Comparison of ENCODE assay signal across 8 mouse cellular contexts in the genomic region with DNA sequence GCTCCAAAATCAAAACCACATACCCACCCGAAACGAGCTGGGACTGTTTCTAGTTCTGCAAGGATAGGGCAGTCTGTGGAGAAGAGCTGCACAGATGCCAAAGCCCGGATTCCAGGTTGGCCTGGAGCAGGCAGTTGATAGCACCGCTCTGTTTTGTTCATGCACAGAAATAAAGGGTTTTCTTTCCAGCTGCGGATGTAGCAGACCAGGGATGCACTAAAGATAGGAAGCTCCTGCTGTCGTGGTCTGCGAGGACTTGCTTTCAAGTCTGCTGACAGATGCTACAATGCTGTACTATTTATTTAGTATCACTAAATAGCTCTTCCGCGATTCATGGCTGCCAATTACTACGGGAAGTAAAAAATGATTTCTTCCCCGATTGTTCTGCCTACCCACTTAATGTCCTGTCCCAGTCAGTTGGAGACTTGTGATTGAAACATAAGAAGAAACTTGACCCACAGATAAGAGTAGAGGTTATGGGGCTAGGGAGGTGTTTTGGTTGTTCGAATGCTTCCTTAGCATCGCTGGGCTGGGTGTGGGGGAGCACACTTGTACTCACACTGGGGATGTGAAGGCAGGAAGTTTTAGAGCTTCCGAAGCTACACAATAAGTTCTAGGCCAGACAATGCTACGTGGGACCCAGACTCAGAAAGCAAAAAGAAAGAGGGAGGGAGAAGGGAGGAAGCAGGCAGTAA. TPM values are rescaled to one million over a fixed set of nuclear protein-coding genes. Genes with fewer than 3 reads are reported as not detected.
DNase-seq lines count a peak whose midpoint lies in the region; ATAC-seq and TF ChIP-seq lines count a peak whose summit lies in the region.

No protein-coding gene starts in this region.

- no peaks in the 10 kb centered on the region for H3K27me3 ChIP-seq in cerebellum, adult 2 months (ENCODE audit: control insufficient read depth, insufficient read depth, low read length)
- no peaks in the 10 kb centered on the region for H3K27me3 ChIP-seq in liver, embryonic 15.5 days
- H3K27me3 ChIP-seq in liver, embryonic 11.5 days (replicated peaks; ENCODE audit: control insufficient read depth, insufficient read depth, low read length), result no peaks in the 10 kb centered on the region
- no peaks in the 10 kb centered on the region for H3K27me3 ChIP-seq in hindbrain, embryonic 11.5 days (ENCODE audit: control insufficient read depth, insufficient read depth, low read length)
- H3K27me3 ChIP-seq in midbrain, embryonic 15.5 days (replicated peaks), result no peaks in the 10 kb centered on the region

- no peaks in the 10 kb centered on the region for H3K9me3 ChIP-seq in liver, embryonic 15.5 days (replicated peaks)
- H3K9me3 ChIP-seq in liver, embryonic 11.5 days (ENCODE audit: control insufficient read depth, low read length), result no peaks in the 10 kb centered on the region
- no peaks in the 10 kb centered on the region for H3K9me3 ChIP-seq in hindbrain, embryonic 11.5 days (ENCODE audit: control insufficient read depth, low read length)
- H3K9me3 ChIP-seq in midbrain, embryonic 15.5 days, result no peaks in the 10 kb centered on the region

- peak; percentile 11 to 13 for DNase-seq in cerebellum, adult 2 months
- DNase-seq in cerebellum, adult 11-12 months, result no peak
- no peak for DNase-seq in liver, embryonic 11.5 days (ENCODE audit: low spot score)
- DNase-seq in hindbrain, embryonic 11.5 days (ENCODE audit: low spot score), result peak; percentile 8
- no peak for DNase-seq in urinary bladder, postnatal 10 days (ENCODE audit: low spot score)

- H3K36me3 ChIP-seq in liver, embryonic 15.5 days (replicated peaks), result no peaks in the 10 kb centered on the region
- no peaks in the 10 kb centered on the region for H3K36me3 ChIP-seq in liver, embryonic 11.5 days (ENCODE audit: control insufficient read depth, insufficient read depth, low read length)
- H3K36me3 ChIP-seq in hindbrain, embryonic 11.5 days (ENCODE audit: control insufficient read depth, insufficient read depth, low read length), result no peaks in the 10 kb centered on the region
- no peaks in the 10 kb centered on the region for H3K36me3 ChIP-seq in midbrain, embryonic 15.5 days (replicated peaks)

- TF ChIP-seq CTCF in cerebellum, adult 2 months (IDR thresholded peaks at IDR 0.05; ENCODE audit: borderline replicate concordance, insufficient read depth, low read depth, low read length), result no peak

- no peak overlapping the region for H3K4me3 ChIP-seq in cerebellum, adult 2 months (replicated peaks; ENCODE audit: insufficient read depth, low read depth, low read length)
- no peak overlapping the region for H3K4me3 ChIP-seq in liver, embryonic 15.5 days (replicated peaks)
- no peak overlapping the region for H3K4me3 ChIP-seq in liver, embryonic 11.5 days (ENCODE audit: low read depth, low read length)
- H3K4me3 ChIP-seq in hindbrain, embryonic 11.5 days (ENCODE audit: low read depth, low read length), result no peak overlapping the region
- H3K4me3 ChIP-seq in midbrain, embryonic 15.5 days, result no peak overlapping the region

- no peak overlapping the region for H3K9ac ChIP-seq in liver, embryonic 15.5 days
- no peak overlapping the region for H3K9ac ChIP-seq in liver, embryonic 11.5 days (ENCODE audit: low read depth, low read length)
- no peak overlapping the region for H3K9ac ChIP-seq in hindbrain, embryonic 11.5 days (ENCODE audit: low read depth, low read length)
- no peak overlapping the region for H3K9ac ChIP-seq in midbrain, embryonic 15.5 days

- H3K4me1 ChIP-seq in cerebellum, adult 2 months (ENCODE audit: control insufficient read depth, insufficient read depth, low read length), result peaks cover 3% of the 10 kb centered on the region
- no peaks in the 10 kb centered on the region for H3K4me1 ChIP-seq in liver, embryonic 15.5 days (replicated peaks)
- H3K4me1 ChIP-seq in liver, embryonic 11.5 days (replicated peaks; ENCODE audit: control insufficient read depth, insufficient read depth, low read length), result peaks cover 19% of the 10 kb centered on the region
- 0 out of 2 replicates have a peak, but pooled peaks cover 3% of the 10 kb centered on the region for H3K4me1 ChIP-seq in hindbrain, embryonic 11.5 days (replicated peaks; ENCODE audit: control insufficient read depth, insufficient read depth, low read length)
- peaks cover 15% of the 10 kb centered on the region; the same call in 1 of the 2 replicates for H3K4me1 ChIP-seq in midbrain, embryonic 15.5 days

- no peak for TF ChIP-seq POLR2A in cerebellum, adult 2 months (IDR thresholded peaks at IDR 0.05; ENCODE audit: borderline replicate concordance, insufficient read depth, low read length)

- peak; percentile 56 for ATAC-seq in liver, embryonic 15.5 days (ENCODE audit: insufficient read depth)
- ATAC-seq in liver, embryonic 11.5 days (replicated peaks; ENCODE audit: low FRiP score), result no peak
- ATAC-seq in hindbrain, embryonic 11.5 days (ENCODE audit: low FRiP score), result no peak
- ATAC-seq in midbrain, embryonic 15.5 days (replicated peaks), result peak; percentile 51
- ATAC-seq in monocyte, adult 5-6 weeks (replicated peaks; ENCODE audit: insufficient number of reproducible peaks, low FRiP score, low TSS enrichment, poor library complexity, severe bottlenecking), result no peak

- no peak overlapping the region for H3K4me2 ChIP-seq in liver, embryonic 15.5 days
- no peak overlapping the region for H3K4me2 ChIP-seq in liver, embryonic 11.5 days
- no peak overlapping the region for H3K4me2 ChIP-seq in hindbrain, embryonic 11.5 days (replicated peaks; ENCODE audit: low read depth, low read length)
- H3K4me2 ChIP-seq in midbrain, embryonic 15.5 days, result no peak overlapping the region

- H3K27ac ChIP-seq in cerebellum, adult 2 months (ENCODE audit: insufficient read depth, low read length), result no peak overlapping the region
- no peak overlapping the region for H3K27ac ChIP-seq in liver, embryonic 15.5 days (replicated peaks)
- no peak overlapping the region for H3K27ac ChIP-seq in liver, embryonic 11.5 days (ENCODE audit: low read depth, low read length)
- H3K27ac ChIP-seq in hindbrain, embryonic 11.5 days (ENCODE audit: low read depth, low read length), result no peak overlapping the region
- peak overlapping the region; percentile 32; the same call in 1 of the 2 replicates for H3K27ac ChIP-seq in midbrain, embryonic 15.5 days

- 57% methylated on average over 15 of the region's 15 CpGs for WGBS in cerebellum, adult 2 months
- 48% methylated on average over 15 of the region's 15 CpGs for WGBS in liver, embryonic 15.5 days (ENCODE audit: insufficient replicate concordance)
- 52% methylated on average over 15 of the region's 15 CpGs for WGBS in liver, embryonic 11.5 days
- 42% methylated on average over 15 of the region's 15 CpGs for WGBS in hindbrain, embryonic 11.5 days
- WGBS in midbrain, embryonic 15.5 days, result 40% methylated on average over 15 of the region's 15 CpGs

RNA-seq across cellular contexts. Expression of a gene that starts 41.6 kb away (rescaled TPM):
- 8.3 and 9.2 TPM in 2 replicates for polyA plus RNA-seq in cerebellum, adult 2 months (2012; rRNA removed)
- 4.4 TPM in 2 replicates for polyA plus RNA-seq in liver, embryonic 15.5 days (2015; fragmentation: Nextera tagmentation; extraction: Ambion mirVana)
- 11.9 and 13.5 TPM in 2 replicates for polyA plus RNA-seq in liver, embryonic 11.5 days (2014; fragmentation: Nextera tagmentation; extraction: Ambion mirVana)
- 18.8 and 22.5 TPM in 2 replicates for polyA plus RNA-seq in hindbrain, embryonic 11.5 days (2014; fragmentation: Nextera tagmentation; extraction: Ambion mirVana)
- polyA plus RNA-seq in midbrain, embryonic 15.5 days (2015; fragmentation: Nextera tagmentation; extraction: Ambion mirVana), result 16.8 and 17.3 TPM in 2 replicates
- total RNA-seq in monocyte, adult 5-6 weeks (2017), result 0.19 to 0.32 TPM in 2 of 3 replicates, not detected in the other

Comparison
In these comparisons a context has a peak if more than half of its experiments do, and no peak if none do; other contexts are left out.
1. DNase-seq: peak in cerebellum, adult 2 months (2 of 2) and hindbrain, embryonic 11.5 days (single experiment); none in cerebellum, adult 11-12 months (single experiment), liver, embryonic 11.5 days (single experiment) and urinary bladder, postnatal 10 days (single experiment).
2. ATAC-seq: peak in liver, embryonic 15.5 days (single experiment) and midbrain, embryonic 15.5 days (single experiment); none in liver, embryonic 11.5 days (single experiment), hindbrain, embryonic 11.5 days (single experiment) and monocyte, adult 5-6 weeks (single experiment).